Mouse (Mus musculus) heart, embryonic 12.5 days (tissue): ENCODE results near the gene Wif1. TPM values are rescaled to one million over a fixed set of nuclear protein-coding genes. Genes with fewer than 3 reads are reported as not detected.
A peak's percentile ranks its signal among the peaks of the same experiment; 100 is the strongest.

Source experiments
- ATAC-seq: fragments of 200-750 bp; cut with Nextera tagmentation; 2 replicates; pipeline ENCODE4 v1.8.0; 2017; ENCODE audit warnings: moderate TSS enrichment, moderate library complexity; ENCODE audit not compliant: insufficient number of reproducible peaks, low FRiP score
- H3K27ac ChIP-seq: fragments of 300-500 bp; sonication (generic); 2 replicates; pipeline ENCODE4 v1.5.1; 2016; ENCODE audit warnings: mild to moderate bottlenecking, moderate library complexity; ENCODE audit not compliant: poor library complexity, severe bottlenecking
- H3K27me3 ChIP-seq: fragments of 300-500 bp; sonication (generic); replicated peaks from 2 replicates; pipeline ENCODE4 v1.6.1; 2016; ENCODE audit warnings: mild to moderate bottlenecking, moderate library complexity
- H3K36me3 ChIP-seq: fragments of 300-500 bp; sonication (generic); 2 replicates; pipeline ENCODE4 v1.6.1; 2016; ENCODE audit warnings: mild to moderate bottlenecking, moderate library complexity
- H3K4me1 ChIP-seq: fragments of 300-500 bp; sonication (generic); replicated peaks from 2 replicates; pipeline ENCODE4 v1.6.1; 2016; ENCODE audit warnings: mild to moderate bottlenecking
- H3K4me2 ChIP-seq: fragments of 300-500 bp; sonication (generic); 2 replicates; pipeline ENCODE4 v1.6.1; 2016; ENCODE audit warnings: mild to moderate bottlenecking, moderate library complexity
- H3K4me3 ChIP-seq: fragments of 300-500 bp; sonication (generic); 2 replicates; pipeline ENCODE4 v1.5.1; 2016; ENCODE audit warnings: mild to moderate bottlenecking
- H3K9ac ChIP-seq: fragments of 300-500 bp; sonication (generic); 2 replicates; pipeline ENCODE4 v1.6.1; 2016; ENCODE audit warnings: mild to moderate bottlenecking, moderate library complexity
- H3K9me3 ChIP-seq: fragments of 300-500 bp; sonication (generic); replicated peaks from 2 replicates; pipeline ENCODE4 v1.6.1; 2016; ENCODE audit warnings: mild to moderate bottlenecking, moderate library complexity
- WGBS: fragments of 180-500 bp; shearing (Covaris S2); methylation state at CpG from one replicate; pipeline ENCODE4 v1.1.7; 2016; 5-methylcytosine and 5-hydroxymethylcytosine counted together
- polyA plus RNA-seq: library from polyadenylated mRNA; unstranded; fragments of >200 nt; fragmentation: Nextera tagmentation; extraction: Ambion mirVana; gene quantifications from 2 replicates; pipeline ENCODE4 v1.2.1, GENCODE M21; 2016

The Wif1 gene
- polyA plus RNA-seq, 1 experiment from 2014 or later: 3.7 TPM

DNA sequence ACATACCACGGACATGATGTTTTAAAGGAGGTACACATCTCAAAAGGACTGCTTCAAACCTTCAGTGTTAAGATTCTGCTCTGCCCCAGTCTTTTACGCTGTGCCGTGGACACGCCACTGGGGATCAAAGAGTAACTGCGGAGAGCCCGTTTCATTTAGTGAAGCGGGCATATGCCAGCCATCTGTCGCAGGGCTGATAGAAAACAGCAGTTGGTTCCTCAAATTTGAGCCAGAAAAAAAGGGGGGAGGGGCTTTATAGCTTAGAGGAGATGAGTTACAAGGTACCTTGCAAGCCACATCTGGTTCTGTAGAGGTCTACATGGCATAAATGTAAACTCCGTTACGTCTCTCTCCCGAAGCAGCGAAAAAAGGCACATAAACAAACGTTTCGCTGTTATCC, 7.2 kb downstream of the Wif1 start:
- no peak overlapping the region for H3K4me3 ChIP-seq
- no peaks in the 10 kb centered on the region for H3K9me3 ChIP-seq
- H3K27me3 ChIP-seq: no peaks in the 10 kb centered on the region; the same call in 1 of the 2 replicates
- no peak overlapping the region for H3K4me2 ChIP-seq
- no peak overlapping the region for H3K27ac ChIP-seq
- no peaks in the 10 kb centered on the region for H3K4me1 ChIP-seq
- no peak overlapping the region for H3K9ac ChIP-seq
- WGBS: 70% methylated on average over 14 of the region's 14 CpGs
- H3K36me3 ChIP-seq: no peaks in the 10 kb centered on the region
- ATAC-seq: no peak

DNA sequence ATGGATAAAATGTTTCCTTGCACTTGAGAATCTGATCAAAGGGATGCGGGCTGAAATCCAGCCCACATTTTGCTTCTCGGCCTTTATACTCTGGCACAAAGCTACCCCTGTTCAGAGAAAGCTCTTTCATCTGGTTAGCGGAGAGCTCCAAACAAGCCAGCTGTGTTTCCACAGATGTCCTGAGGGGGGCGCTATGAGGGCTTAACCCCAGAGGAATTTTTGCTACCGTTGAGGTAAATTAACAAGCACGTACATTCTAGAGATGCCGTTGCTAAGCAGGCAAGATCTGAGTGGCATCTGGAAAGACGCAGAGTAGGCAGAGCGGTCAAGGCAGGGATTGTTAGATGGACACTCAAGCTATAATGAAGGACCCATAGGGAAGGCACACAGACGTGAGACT, 13.7 kb downstream of the Wif1 start:
- WGBS: 77% methylated on average over 10 of the region's 10 CpGs
- no peaks in the 10 kb centered on the region for H3K36me3 ChIP-seq
- no peak for ATAC-seq
- no peaks in the 10 kb centered on the region for H3K9me3 ChIP-seq
- H3K4me2 ChIP-seq: no peak overlapping the region
- H3K4me1 ChIP-seq: no peaks in the 10 kb centered on the region
- no peak overlapping the region for H3K9ac ChIP-seq
- no peak overlapping the region for H3K27ac ChIP-seq
- no peaks in the 10 kb centered on the region for H3K27me3 ChIP-seq
- no peak overlapping the region for H3K4me3 ChIP-seq

DNA sequence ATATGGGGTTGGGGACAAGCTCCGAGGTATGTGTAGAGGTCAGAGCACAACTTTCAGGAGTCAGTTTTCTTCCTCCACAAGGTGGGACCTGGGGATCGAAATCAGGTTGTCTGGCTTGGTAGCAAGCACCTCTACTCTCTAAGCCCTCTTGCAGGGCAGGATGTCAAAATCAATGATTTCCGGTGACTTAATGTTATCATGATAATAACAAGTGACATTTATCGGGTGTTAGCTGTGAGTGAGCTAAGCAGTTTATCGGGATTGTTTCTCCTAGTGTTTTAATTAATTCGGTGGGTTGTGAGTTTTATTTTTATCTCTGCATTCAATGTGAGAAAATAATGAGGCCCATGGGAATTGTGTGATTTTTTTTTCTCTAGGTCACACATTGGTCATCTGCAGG, 18.3 kb downstream of the Wif1 start:
- H3K27me3 ChIP-seq: no peaks in the 10 kb centered on the region
- no peak for ATAC-seq
- H3K9ac ChIP-seq: no peak overlapping the region
- no peak overlapping the region for H3K27ac ChIP-seq
- H3K36me3 ChIP-seq: no peaks in the 10 kb centered on the region
- H3K4me3 ChIP-seq: no peak overlapping the region
- no peaks in the 10 kb centered on the region for H3K9me3 ChIP-seq
- no peak overlapping the region for H3K4me2 ChIP-seq
- H3K4me1 ChIP-seq: peaks cover 24% of the 10 kb centered on the region
- 83% methylated on average over 6 of the region's 6 CpGs for WGBS

DNA sequence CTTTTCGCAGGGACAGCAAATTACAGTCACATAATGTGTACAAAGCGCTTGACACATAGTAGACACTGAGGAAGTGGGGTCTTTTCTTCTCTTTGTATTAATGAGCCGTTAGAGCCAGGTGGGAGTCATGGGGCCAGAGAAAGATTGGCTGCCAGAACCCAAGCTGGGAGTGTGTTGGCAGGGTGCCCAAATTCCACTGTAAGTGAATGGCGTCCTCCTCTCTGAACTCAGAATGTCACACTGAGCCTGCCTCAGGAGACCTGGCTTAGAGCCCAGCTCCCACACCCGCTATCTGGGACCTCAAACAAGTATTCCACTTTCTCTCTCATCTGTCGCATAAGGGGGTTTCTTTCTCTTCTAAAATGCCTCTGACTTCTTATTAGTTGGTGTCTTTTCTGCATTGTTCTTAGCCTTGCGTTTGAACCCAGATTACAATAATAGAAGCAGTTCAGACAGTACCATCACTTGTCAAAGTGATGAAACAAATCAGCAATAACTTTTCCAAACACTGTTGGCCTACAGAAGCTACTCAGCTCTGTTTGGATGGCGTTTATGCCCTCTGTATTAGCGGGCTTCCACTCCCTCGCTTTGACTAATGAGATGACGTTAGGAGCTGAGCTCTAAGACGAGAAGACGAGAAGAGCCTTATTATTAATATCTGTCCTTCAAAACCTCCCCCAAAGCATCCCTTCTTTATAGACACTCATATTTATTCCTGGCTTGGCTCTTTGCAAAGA, 21.9 kb downstream of the Wif1 start:
- Histone ChIP-seq H3K27me3 (no peaks in the 10 kb centered on the region), H3K9ac (no peak overlapping the region), H3K4me1 (peaks cover 32% of the 10 kb centered on the region), H3K9me3 (no peaks in the 10 kb centered on the region), H3K36me3 (no peaks in the 10 kb centered on the region), H3K27ac (peak overlapping the region; percentile 92), H3K4me2 (peak overlapping the region; percentile 48), H3K4me3 (no peak overlapping the region)
- WGBS: 31% methylated on average over 13 of the region's 13 CpGs
- peak; percentile 83 for ATAC-seq

DNA sequence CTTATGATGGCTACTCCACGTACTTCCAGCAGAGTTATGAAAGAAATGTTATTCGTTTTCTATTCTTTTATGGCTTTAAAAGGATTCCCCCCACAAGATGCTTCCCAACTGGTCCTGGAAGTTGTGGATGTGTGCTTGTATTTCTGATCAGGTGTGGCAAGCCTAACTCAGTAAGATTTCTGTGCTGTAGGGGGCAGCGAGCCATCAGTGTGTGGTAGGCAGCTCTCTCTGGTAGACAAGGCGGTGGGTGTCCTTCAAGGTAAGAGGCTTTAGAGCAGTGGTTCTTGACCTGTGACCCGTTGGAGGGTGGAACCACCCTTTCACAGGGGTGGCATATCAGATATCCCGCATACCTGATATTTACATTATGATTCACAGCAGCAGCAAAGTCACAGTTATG, 23.1 kb downstream of the Wif1 start:
- 77% methylated on average over 6 of the region's 6 CpGs for WGBS
- H3K4me1 ChIP-seq: peaks cover 32% of the 10 kb centered on the region
- no peak for ATAC-seq
- no peak overlapping the region for H3K4me3 ChIP-seq
- H3K9me3 ChIP-seq: no peaks in the 10 kb centered on the region
- H3K9ac ChIP-seq: no peak overlapping the region
- no peak overlapping the region; the same call in 1 of the 2 replicates for H3K27ac ChIP-seq
- no peak overlapping the region for H3K4me2 ChIP-seq
- H3K27me3 ChIP-seq: no peaks in the 10 kb centered on the region
- H3K36me3 ChIP-seq: no peaks in the 10 kb centered on the region

DNA sequence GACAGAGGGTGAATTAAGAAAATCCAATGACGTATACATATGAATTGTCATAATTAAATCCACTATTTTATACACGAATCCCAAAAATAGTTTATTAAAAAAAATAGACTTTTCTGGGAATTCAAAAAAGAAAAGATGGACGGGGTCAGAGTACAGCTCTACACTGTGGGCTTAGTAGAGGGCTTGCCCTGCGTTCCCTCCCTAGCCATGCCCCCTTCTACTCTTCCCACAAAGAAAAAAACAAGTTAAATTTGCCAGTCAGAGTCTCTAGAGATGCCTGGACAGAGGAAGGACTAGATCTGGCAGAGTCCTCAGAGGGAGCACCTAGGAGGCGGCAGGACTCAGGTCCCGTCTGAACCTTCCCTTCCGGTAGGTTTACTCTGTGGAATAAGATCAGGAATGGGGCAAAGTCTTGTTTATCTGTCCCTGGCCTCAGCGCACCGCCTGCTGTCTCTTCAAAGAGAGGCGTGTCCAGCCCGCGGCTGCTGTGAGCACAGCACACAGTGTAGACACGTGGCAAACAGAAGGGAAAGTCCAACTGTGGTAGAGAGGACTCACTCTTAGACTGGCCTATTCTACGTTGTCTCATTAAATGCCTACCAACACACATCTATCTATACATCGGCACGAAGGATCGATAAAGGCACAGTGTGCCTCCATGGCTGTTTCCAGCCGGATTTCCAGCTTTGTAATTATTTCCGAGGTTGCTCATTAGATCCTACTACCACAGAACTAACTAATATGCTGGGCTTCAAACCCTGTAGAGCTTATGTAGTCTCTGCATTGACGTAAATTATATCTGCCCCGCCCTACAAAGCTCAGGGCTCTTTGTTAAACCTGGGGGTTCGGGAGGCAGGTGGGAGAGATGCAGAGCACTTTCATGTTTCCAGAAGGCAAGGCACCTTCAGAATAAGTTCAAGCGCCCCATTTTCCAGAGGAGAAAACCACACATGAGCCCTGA, 25.6 kb downstream of the Wif1 start:
- no peaks in the 10 kb centered on the region for H3K36me3 ChIP-seq
- H3K4me3 ChIP-seq: no peak overlapping the region
- H3K4me2 ChIP-seq: no peak overlapping the region
- ATAC-seq: no peak
- no peak overlapping the region for H3K9ac ChIP-seq
- no peaks in the 10 kb centered on the region for H3K9me3 ChIP-seq
- H3K27ac ChIP-seq: no peak overlapping the region
- 81% methylated on average over 23 of the region's 23 CpGs for WGBS
- peaks cover 32% of the 10 kb centered on the region for H3K4me1 ChIP-seq
- no peaks in the 10 kb centered on the region for H3K27me3 ChIP-seq

DNA sequence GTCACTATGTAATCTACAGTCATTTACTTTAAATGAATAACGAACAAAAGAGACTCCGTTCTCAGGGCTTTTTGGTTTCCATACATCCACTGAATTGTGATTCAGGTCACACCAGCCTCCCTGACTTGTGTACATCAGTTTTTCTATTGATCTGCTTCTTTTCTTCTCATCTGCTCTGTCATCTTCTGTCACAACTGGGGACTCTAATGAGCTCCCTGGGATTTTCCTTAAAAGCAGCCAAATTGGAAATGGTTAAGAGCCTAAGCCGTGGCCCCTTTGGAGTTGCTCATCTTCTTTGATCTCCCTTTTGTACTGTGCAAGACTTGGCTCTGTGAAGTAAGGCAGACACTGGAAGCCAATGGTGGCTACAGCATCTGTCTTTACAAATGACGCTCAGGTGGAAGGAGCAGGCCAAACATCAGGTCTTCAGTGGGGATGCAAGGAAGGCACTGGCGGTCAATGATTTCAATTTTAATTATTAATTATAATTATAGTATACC, 27.6 kb downstream of the Wif1 start:
- Histone ChIP-seq H3K27ac (no peak overlapping the region), H3K4me2 (no peak overlapping the region), H3K27me3 (no peaks in the 10 kb centered on the region), H3K4me3 (no peak overlapping the region), H3K4me1 (peaks cover 14% of the 10 kb centered on the region), H3K9ac (no peak overlapping the region), H3K36me3 (no peaks in the 10 kb centered on the region), H3K9me3 (no peaks in the 10 kb centered on the region)
- no peak for ATAC-seq
- 85% methylated on average over 5 of the region's 5 CpGs for WGBS

DNA sequence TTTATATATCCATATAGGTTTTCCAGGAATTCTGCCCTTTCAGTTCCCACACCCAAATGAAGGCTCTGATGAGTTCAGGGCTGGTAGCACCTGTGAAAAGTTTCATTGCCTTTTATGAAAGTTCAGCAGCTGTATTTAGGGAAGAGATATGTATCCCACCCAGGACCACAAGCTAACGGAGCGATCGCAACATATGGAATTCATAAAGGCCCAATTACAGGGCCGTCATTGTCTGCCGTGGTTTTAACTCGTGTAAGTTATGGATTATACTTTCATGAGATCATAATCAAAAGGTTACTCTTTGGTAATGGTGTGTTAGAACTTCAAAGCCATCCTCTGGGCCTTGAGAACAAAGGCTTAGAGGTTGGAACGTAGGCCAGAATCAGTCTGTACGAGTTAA, 28.9 kb downstream of the Wif1 start:
- H3K4me3 ChIP-seq: no peak overlapping the region
- H3K9me3 ChIP-seq: no peaks in the 10 kb centered on the region
- 0 out of 2 replicates have a peak, but pooled peaks cover 6% of the 10 kb centered on the region for H3K4me1 ChIP-seq
- no peak for ATAC-seq
- no peak overlapping the region for H3K4me2 ChIP-seq
- H3K36me3 ChIP-seq: no peaks in the 10 kb centered on the region
- WGBS: 88% methylated on average over 8 of the region's 8 CpGs
- no peak overlapping the region for H3K9ac ChIP-seq
- H3K27me3 ChIP-seq: no peaks in the 10 kb centered on the region
- H3K27ac ChIP-seq: no peak overlapping the region

DNA sequence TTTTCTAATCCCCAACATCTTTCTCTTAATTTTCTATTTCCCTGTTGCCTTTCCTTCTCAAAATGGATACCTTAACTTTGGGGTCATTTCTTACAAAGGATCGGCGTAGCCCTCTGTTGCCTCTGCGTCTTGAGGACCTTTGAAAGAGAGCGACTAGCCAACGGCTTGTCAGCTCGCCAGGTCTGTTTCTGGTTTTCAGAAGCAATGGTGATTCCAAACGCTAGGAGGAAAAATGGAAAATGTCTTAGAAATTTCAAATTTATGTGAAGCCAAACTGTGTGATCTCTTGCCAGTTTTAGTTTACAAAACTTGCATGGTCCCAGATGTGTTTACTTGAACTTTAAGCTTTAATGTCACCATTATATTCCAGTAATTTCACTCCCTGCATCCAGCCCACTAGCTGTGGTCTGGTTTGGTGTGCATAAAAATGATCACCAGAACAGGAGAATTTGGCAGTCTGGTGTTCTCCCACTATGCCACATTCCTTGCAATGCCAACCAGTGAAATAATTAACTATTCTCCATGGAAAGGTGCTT, 33.7 kb downstream of the Wif1 start:
- no peak overlapping the region for H3K9ac ChIP-seq
- no peaks in the 10 kb centered on the region for H3K9me3 ChIP-seq
- H3K27ac ChIP-seq: no peak overlapping the region
- no peak for ATAC-seq
- no peaks in the 10 kb centered on the region for H3K4me1 ChIP-seq
- 85% methylated on average over 7 of the region's 7 CpGs for WGBS
- H3K36me3 ChIP-seq: no peaks in the 10 kb centered on the region
- no peak overlapping the region for H3K4me3 ChIP-seq
- H3K4me2 ChIP-seq: no peak overlapping the region
- 0 out of 2 replicates have a peak, but pooled peaks cover 3% of the 10 kb centered on the region for H3K27me3 ChIP-seq

DNA sequence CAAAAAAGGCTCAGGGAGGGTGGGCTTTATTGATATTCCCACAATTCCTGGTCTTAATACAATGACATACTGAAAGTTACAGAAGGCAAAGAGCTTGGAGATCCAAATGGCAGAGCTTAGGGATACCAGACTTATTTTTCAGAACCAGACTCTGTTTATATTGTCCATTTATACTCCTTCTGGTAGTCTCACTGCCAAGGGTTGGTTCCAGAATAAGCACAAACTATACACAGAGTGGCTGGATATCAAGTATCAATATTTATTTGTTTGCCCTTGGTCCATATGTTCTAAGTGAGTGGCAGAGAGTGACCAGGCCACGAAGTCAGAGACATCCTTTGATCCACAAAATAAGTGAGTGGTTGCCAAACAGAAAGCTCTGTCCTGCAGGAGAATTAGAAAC, 34.2 kb downstream of the Wif1 start:
- 73% methylated on average over 1 of the region's 1 CpGs for WGBS
- H3K27ac ChIP-seq: no peak overlapping the region
- ATAC-seq: no peak

DNA sequence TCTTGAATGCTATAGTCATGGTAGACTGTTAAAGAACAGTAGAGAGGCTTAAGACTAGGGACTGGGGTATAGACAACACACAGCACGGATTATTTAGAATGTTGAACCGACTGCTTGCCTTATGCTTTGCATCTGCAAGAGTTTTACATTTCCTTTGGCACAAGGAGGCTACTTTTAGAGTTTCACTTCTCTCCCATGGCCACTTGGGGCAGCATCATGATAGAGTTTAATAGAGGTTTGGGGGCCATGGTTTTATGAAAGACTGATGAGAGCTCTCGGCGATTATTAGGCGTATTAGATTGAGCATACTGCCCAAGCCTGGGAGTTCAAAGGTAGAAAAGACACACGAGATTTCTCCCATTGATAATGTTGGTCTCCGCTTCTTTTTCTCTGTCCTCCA, 37.0 kb downstream of the Wif1 start:
- H3K27me3 ChIP-seq: 0 out of 2 replicates have a peak, but pooled peaks cover 3% of the 10 kb centered on the region
- no peak overlapping the region for H3K4me2 ChIP-seq
- no peaks in the 10 kb centered on the region for H3K36me3 ChIP-seq
- H3K9me3 ChIP-seq: no peaks in the 10 kb centered on the region
- ATAC-seq: no peak
- no peak overlapping the region for H3K9ac ChIP-seq
- H3K4me1 ChIP-seq: no peaks in the 10 kb centered on the region
- 63% methylated on average over 7 of the region's 7 CpGs for WGBS
- no peak overlapping the region for H3K4me3 ChIP-seq
- no peak overlapping the region for H3K27ac ChIP-seq

More for the DNA sequence above, 34.2 kb downstream of the Wif1 start:
- Histone ChIP-seq H3K9ac (no peak overlapping the region), H3K4me3 (no peak overlapping the region), H3K9me3 (no peaks in the 10 kb centered on the region), H3K4me1 (no peaks in the 10 kb centered on the region), H3K4me2 (no peak overlapping the region), H3K36me3 (no peaks in the 10 kb centered on the region), H3K27me3 (0 out of 2 replicates have a peak, but pooled peaks cover 3% of the 10 kb centered on the region)
